Mouse (Mus musculus) R1 (cell line): ENCODE results near the gene Olfr1279.
"Not testable (repeated sequence)": the region's sequence is repeated elsewhere in the genome, so short reads cannot be mapped to it uniquely, and the experiment has no call there.

Source experiments
- DNase-seq: peaks from one replicate; pipeline ENCODE4 v3.0.0-alpha.2; 2018; ENCODE audit warnings: low read depth, low spot score

The Olfr1279 gene

GRCm38 (mm10) chr2:111300374-111300773 is at the start of gene Olfr1279:
Gene Olfr1279 (plus strand): TSS chr2:111300635.
- no peak for DNase-seq

- DNase-seq = no peak
These were observed 46.2 kb upstream of the Olfr1279 start, which contains the start of gene Olfr1276 for GRCm38 (mm10) chr2:111254216-111254615. Gene Olfr1276 (plus strand): TSS chr2:111254516.

GRCm38 (mm10) chr2:111274006-111274405 is 26.4 kb upstream of the Olfr1279 start, which contains the start of gene Olfr1277:
Gene Olfr1277 (minus strand): TSS chr2:111274106.
- DNase-seq = no peak

GRCm38 (mm10) chr2:111289836-111290235 is 10.6 kb upstream of the Olfr1279 start, which contains the start of gene Olfr1278:
Gene Olfr1278 (plus strand): TSS chr2:111290136.
- no peak for DNase-seq

- no peak for DNase-seq
These were observed 1.9 kb upstream of the Olfr1279 start for GRCm38 (mm10) chr2:111298541-111298940.

GRCm38 (mm10) chr2:111313717-111314116 is 13.3 kb downstream of the Olfr1279 start, which contains the start of gene Olfr1280:
Gene Olfr1280 (plus strand): TSS chr2:111314017.
- no peak for DNase-seq

GRCm38 (mm10) chr2:111326220-111326619 is 25.8 kb downstream of the Olfr1279 start, which contains the start of gene Olfr1281:
Gene Olfr1281 (plus strand): TSS chr2:111326520.
- peak; percentile 2 for DNase-seq

GRCm38 (mm10) chr2:111333721-111334120 is 33.3 kb downstream of the Olfr1279 start:
- DNase-seq = not testable (repeated sequence)

- DNase-seq = no peak
These were observed 35.5 kb downstream of the Olfr1279 start, which contains the start of gene Olfr1282 for GRCm38 (mm10) chr2:111335976-111336375. Gene Olfr1282 (minus strand): TSS chr2:111336076.
